Mouse (Mus musculus) gastrocnemius, adult 8-10 months (tissue): ENCODE data around the gene Kcnb1. TPM values are rescaled to one million over a fixed set of nuclear protein-coding genes. Genes with fewer than 3 reads are reported as not detected.
A peak's percentile ranks its signal among the peaks of the same experiment; 100 is the strongest.

Experiments
- DNase-seq, 2 experiments: peaks; one replicate each; pipeline ENCODE4 v3.0.0; 2022; ENCODE audit warnings: low spot score in 2 of 2
- total RNA-seq, 4 experiments: library from RNA; stranded (reverse); gene quantifications; 2 replicates each; pipeline ENCODE4 v1.2.4; 2022

Gene Kcnb1
- total RNA-seq, 4 experiments from 2014 or later: 15.8 to 28.1 (median 25.7) TPM

GRCm38 (mm10) chr2:167130050-167130770 lies 59.7 kb downstream of the Kcnb1 start:
- no peak for DNase-seq

DNA sequence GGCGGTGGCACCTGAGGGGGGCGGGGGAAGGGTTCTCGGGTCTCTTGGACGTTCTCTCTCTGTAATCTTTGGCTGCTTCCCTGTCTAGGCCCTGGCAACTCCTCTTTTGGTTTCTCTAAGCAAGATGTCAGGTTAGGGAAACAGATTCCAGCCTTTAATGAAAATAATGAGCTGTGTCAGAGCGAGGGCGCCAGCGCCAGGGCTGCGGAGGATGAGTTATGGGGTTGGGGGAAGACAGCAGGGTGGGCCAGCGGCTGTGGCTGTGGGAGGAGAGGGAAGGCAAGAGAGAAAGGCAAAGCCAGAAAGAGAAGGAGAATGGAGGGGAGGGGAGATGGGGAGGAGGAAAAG lies 60.4 kb downstream of the Kcnb1 start:
- DNase-seq: no peak

GRCm38 (mm10) chr2:167128699-167129607 lies 61.0 kb downstream of the Kcnb1 start:
- DNase-seq: no peak

DNA sequence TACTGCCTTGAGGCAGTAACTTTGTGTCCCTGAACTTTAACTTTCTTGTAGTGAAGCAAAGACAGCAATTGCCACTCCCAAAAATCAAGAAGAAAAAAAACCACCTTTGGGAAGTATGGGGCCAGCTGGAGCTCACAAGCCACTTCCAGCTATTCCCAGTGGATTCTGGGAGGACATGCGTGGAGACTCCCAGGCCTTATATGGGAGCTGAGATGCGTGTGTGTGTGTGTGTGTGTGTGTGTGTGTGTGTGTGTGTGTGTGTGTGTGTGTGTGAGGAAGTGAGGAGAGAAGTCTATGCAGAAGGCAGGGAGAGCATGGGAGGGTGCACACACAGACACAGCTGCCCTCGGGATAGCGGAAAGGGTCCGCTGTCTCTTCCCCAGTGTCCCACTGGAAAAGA lies 62.6 kb downstream of the Kcnb1 start:
- DNase-seq: no peak

DNA sequence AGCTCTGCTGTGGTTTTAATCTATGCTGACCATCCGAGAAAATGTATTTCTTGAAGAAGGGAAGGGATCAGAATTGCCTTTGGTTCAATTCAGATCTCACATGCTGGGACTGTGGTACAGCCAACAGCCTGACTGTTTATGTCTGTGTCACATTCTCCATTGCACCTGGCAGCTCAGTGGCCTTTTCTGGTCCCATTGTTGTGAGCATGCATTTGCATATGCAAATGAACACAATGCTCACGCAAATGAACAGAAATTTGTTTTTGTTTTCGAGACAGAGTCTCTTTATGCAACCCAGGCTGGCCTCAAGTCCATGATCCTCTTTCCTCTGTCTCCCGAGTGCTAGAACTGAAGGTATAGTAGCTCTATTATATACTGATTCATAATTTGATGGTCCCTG lies 64.2 kb downstream of the Kcnb1 start:
- DNase-seq: no peak

GRCm38 (mm10) chr2:167123936-167124335 lies 66.0 kb downstream of the Kcnb1 start:
- DNase-seq: no peak

DNA sequence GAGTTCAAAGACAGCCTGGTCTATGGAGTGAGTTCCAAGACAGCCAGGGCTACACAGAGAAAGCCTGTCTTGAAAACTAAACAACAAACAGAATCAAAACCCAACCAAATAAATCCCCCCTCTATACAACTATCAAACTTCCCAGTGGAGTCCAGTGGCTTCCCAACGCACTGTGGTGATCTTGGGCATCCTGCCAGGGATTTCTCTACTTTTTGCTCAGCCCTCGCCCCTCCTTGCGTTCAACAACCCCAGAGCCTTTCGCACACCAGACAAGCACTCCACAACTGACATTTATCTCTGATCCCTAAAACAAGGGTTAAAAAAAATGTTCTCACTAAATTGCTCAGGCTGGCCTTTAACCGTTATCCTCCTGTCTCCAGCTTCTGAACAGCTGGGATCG lies 67.2 kb downstream of the Kcnb1 start:
- DNase-seq: no peak

DNA sequence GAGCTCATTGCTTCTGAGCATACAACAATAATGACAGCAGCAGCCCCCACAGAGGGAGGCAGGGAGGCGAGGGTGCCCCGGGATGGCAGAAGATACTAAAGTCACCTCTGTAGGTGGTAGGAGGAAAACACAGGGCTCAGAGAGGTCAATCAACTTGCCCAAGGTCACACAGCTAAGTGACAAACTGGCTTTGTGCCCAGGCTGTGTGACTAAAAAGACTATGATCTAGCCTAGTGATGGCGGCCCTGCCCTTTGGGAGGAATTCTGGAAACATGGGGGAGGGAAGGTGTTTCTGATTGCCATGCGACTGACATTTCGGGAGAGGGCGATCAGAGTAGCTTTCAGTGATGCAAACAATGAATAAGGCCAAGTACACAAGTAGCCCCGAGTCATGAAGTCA lies 68.0 kb downstream of the Kcnb1 start:
- DNase-seq: no peak

GRCm38 (mm10) chr2:167121228-167121627 lies 68.7 kb downstream of the Kcnb1 start:
- no peak for DNase-seq

GRCm38 (mm10) chr2:167120186-167120830 lies 69.6 kb downstream of the Kcnb1 start:
- DNase-seq: peak; percentile 60 to 63

DNA sequence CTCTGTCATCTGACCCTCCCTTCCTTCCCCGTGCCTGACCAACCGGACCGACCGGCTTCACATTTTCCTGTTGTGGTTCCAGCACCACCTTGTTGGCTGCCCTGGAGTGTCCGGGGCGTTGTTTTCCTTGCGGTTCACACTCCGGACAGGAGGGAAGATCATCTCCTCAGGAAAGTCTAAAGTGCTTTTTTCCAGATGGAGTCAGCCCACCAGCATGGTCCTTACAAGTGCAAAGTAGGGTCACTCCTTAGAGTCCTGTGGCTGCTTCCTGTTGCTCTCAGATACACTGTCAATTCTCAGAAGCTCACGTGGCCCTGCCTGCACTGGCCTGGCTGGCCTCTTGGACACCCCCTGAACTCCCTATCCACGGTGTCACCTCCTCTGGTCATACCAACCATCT lies 71.9 kb downstream of the Kcnb1 start:
- no peak for DNase-seq

DNA sequence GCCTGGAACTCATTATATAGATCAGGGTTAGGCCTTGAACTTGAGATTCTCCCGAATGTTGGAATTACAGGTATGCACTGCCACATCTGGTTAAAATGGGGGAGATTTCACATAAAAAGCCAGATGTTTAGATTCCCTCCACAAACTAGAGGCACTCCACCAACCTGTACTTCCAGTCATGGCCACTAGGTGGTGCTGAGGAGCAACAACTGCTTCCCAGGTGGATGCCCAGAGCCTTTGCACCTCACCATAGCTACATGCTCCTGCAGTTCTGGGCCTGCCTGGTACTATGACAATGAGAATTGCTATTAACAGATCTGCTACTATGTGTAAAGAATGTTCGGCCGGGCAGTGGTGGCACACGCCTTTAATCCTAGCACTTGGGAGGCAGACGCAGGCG lies 77.2 kb downstream of the Kcnb1 start:
- DNase-seq: peak; percentile 53 to 65

GRCm38 (mm10) chr2:167112259-167112658 lies 77.7 kb downstream of the Kcnb1 start:
- DNase-seq: no peak

DNA sequence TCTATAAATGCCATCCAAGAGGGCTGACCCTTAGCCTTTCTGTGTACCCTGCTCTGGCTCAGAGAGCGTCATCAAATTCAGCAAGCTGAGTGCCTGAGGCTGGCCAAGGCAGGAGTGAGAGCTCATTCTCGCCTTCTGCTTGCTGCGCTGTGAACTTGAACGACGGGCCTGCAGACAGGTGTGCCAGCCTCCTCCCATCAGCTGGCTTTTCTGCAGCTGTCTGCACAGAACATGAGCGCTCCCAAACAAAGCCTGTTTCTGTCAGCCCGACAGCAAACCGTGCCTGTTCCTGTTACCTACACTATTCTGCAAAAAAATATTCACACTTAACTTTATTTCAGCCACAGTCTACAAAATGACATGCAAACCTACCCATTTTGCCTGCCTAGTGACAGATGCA lies 80.4 kb downstream of the Kcnb1 start:
- no peak for DNase-seq

DNA sequence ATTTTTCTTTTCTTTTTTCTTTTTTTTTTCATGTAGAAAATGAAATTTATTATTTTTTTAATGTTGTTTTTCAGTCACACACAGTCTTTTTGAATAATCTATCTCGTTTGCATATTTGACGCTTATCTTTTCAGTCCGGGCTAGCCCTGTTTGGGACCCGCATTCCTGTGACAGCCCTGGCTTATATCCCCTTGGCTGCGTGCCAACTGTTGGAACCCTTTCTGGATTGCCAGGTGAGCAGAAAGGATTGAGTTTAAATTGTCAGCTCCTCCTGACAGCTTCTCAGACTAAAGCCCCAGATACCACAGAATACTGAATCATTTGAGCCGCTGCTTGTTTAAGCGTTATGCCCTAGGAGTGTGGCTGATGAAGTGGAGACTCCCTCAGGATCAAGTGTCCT lies 86.4 kb downstream of the Kcnb1 start:
- DNase-seq: no peak

GRCm38 (mm10) chr2:167101743-167102441 lies 88.1 kb downstream of the Kcnb1 start:
- DNase-seq: no peak

DNA sequence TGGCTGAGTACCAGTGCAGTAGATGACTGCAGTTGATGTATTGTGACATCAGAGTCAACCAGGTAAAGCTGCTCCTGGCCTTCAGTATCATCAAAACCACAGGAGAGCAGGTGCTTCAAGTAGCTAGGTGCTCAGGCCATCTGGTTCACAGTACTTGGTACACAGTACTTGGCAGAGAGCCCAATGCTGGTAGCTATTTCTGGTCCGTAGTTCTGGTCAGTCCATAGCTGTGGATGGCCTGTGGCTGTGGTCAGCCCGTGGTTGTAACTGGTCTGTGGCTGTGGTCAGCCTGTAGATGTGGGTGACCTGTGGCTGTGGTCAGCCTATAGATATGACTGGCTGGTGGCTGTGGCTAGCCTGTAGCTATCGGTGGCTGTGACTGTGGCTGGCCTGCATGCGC lies 95.3 kb downstream of the Kcnb1 start:
- no peak for DNase-seq

DNA sequence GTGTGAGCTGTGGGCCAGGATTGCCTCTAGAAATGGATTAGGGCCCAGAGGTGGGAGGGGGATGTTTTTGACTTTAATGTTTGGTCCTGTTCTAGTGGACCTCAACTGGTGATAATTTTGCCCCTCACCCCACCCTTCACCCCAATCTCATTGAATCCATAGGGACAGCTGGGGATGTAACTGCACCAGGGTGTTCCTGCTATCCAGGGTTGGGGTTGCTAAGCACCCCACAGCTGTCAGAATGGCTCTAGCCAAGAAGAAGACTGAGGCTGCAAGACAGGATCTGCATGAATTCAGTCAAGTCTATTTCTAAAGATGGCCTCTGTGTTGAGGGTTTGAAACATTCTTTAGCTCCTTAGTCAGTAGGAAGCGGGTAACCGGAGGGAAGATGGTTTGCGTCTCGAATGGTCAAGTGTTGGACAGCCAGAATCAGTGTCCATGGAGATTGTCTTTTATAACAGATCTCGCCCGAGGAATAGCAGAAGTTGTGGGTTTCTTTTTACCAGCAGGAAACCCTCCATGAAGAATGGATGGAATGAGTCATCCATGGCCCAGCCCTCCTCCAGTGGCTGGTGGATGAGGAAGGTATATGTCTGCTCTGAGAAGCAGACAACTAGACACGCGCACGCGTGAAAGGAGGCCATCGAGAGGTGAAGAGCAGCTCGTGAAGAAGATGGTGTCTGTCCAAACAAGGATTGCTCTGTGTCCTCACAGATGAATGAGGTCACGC lies 96.6 kb downstream of the Kcnb1 start:
- DNase-seq: no peak

DNA sequence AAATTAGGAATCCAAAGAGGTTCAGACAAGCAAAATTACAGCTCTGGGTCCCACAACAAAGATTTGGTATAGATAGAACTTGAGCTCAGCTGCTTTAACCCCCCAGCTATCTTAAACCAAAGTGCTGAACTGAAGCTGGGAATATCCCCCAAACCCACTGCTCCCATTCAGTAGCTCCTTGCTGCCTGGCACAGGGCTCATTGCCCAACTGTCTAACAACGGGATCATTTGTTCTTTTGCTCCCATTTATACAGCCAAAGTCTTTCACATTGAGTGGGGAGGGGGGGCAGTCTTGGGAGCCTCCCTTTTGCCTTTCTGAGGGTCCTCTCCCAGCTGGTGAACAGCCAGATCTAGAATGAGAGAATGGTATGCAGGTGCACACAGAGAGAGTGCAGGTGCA lies 99.7 kb downstream of the Kcnb1 start:
- DNase-seq: no peak

DNA sequence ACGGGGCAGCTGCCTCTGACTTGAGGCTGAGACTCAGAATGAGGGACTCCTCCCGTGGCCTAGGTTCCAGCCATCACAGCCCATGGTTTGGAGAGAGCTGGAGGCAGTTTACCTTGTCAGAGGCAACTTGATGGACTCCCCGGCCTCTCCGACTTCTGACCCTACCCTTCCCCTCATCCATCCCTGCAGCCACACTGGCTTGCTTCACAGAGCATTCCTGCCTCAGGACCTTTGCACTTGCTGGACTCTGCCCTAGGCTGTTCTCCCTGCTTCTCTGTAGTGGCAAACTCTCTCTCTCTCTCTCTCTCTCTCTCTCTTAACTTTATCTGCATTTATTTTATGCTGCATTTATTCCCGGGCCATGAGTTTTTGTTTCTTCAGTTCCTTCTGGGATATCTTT lies 103.1 kb downstream of the Kcnb1 start:
- no peak for DNase-seq

DNA sequence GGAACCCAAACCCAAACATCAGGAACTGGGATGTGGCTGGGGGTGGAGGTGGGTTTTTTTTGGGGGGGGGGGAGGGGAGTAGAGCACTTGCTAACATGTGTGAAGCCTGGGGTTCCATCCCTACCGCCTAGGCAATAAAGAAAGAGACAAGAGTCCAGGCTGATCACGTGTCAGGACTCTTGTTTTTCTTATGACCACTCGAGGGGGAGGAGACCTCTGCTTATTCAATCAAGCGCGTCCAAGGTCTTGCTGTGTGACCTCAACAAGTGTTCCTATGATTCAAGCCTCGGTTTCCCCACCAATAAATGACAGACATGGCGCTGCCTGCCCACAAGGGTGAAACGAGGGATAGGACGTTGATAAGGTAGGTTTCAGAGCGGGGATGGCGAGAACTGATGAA lies 103.9 kb downstream of the Kcnb1 start:
- no peak for DNase-seq
